Mouse (Mus musculus) right cerebral cortex, postnatal 4 days (tissue): ENCODE measurements around the gene Naxe.

Source experiments
- DNase-seq: peaks from one replicate; pipeline ENCODE4 v3.0.0-alpha.2; 2022

The Naxe gene

GRCm38 (mm10) chr3:88049532-88049931 lies 8.8 kb downstream of the Naxe start:
- DNase-seq, result no peak

GRCm38 (mm10) chr3:88042661-88043421 lies 15.5 kb downstream of the Naxe start, which contains the start of gene Gpatch4:
Gpatch4 (plus strand) TSS chr3:88043108.
- peak; percentile 82 for DNase-seq

GRCm38 (mm10) chr3:88035561-88036293 lies 22.6 kb downstream of the Naxe start:
- DNase-seq, result no peak

- no peak for DNase-seq
Observed at GRCm38 (mm10) chr3:88033506-88033905, 24.8 kb downstream of the Naxe start.

GRCm38 (mm10) chr3:88030608-88031395 lies 27.5 kb downstream of the Naxe start:
- no peak for DNase-seq

- DNase-seq, result no peak
Observed at GRCm38 (mm10) chr3:88027434-88028186, 30.7 kb downstream of the Naxe start, which contains the start of gene Hapln2. Hapln2 (minus strand) TSS chr3:88027583.

GRCm38 (mm10) chr3:88026823-88027222 lies 31.5 kb downstream of the Naxe start:
- no peak for DNase-seq

GRCm38 (mm10) chr3:88023192-88024074 lies 34.9 kb downstream of the Naxe start:
- DNase-seq, result peak; percentile 21

GRCm38 (mm10) chr3:88022322-88023191 lies 35.7 kb downstream of the Naxe start:
- DNase-seq, result peak; percentile 56

- DNase-seq, result peak; percentile 22
Observed at GRCm38 (mm10) chr3:88010634-88011265, 47.5 kb downstream of the Naxe start.
